Mouse (Mus musculus) thymus, postnatal 10 days (tissue): ENCODE data around the gene Tnks1bp1.

Experiments
- DNase-seq, 2 experiments: peaks; one replicate each; pipeline ENCODE4 v3.0.0; 2021; ENCODE audit warnings: low spot score in 2 of 2

Tnks1bp1 gene

DNA sequence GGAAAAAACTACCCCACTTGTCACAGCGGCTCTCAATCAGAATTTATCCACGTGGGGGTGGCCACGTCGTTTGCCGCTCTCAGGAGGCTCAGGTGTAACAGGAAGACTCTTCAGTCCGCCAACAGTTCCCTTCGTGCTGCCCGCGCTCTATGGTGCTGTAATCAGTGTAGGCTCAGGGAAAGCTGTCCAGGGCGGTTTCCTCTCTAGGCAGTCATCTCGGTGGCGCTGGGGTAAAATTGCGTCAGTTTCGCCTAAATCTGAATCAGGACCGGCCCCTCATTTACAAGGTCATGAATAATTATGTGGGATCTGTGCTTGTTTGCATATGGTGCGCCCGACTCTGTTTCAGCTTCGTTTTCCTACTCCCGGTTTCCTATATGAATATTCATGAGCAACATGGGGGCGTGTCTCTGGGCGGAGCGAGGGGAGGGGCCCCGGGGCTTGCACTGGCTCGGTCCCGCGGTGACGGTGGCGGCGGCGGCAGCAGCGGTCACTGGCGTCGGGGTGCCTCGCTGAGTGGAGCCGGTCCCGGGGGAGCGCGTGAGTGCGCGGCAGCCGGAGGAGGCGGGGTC is at the start of gene Tnks1bp1:
Gene Tnks1bp1, plus strand, starts transcription at position 427 of the 572 bp plus-strand sequence.
- DNase-seq = peak; percentile 91 to 92

DNA sequence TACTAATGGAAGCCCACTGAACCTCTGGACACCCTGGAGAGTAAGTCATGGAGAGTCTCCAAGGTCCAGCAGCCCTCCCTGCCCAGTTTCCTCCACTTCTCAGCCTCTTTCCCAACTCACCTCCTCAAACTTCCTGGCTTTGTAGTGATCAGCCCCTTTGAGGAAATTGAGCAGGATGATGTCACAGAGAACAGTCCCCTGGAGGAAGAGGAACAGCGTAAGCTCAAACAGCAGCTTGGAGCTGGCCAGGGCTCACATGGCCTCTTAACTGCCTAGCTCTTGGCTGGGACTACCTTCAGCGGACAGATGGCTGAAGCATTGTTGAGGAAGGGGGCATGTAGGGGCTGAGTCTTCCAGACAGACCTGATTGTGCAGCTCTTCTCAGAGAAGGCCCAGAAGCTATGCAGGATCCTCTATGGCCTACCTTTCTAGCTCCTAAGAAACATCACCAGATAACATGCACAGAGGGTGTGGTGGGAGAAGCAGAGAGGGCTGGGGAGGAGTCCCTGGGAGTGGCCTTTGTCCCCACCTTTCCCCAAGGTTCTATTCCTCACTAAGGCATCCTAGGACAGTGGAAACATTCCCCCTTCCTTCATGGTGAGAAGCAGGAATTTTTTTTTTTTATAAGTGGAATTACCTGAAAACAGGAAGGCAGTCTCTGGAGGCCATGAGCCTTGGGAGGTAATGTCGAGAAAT is 48.2 kb upstream of the Tnks1bp1 start:
- DNase-seq = no peak

DNA sequence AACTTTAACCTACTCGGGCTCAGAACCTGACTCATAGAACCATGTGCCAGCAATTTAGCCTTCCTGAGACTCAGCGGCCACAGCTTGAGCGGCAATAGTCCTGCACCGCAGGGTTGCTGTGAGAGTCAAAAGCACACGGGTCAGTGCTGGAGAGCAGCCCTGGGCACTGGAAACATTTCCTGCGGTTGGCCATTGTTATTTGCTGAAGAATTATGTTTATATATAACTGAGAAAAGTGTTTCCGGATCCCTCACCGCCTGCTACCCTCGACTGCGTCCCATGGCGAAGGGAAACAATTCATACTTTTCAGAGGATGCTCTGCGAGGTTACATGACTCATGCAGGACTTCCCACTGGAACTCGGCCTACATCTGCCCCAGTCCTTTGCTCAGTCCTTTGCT is 46.3 kb upstream of the Tnks1bp1 start:
- no peak for DNase-seq

DNA sequence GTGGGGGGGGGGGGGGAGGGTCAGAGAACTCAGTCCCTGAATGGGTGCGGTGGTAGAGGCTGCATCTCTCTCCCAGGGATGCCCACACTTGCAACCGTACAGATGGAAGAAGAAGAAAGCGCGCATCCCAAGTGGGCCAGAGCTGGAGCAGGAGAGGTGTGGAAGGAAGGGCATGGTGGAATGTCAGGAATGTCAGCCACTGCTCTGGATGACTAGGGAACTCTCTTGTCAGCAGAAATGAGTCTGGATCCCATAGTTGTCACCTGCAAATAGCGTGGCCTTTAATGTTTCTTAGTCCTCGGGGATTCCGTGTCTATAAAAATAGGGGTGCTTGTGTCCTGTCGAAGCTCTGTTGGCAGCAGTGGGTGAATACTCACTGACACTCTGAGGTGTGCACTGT is 45.2 kb upstream of the Tnks1bp1 start:
- DNase-seq = no peak

DNA sequence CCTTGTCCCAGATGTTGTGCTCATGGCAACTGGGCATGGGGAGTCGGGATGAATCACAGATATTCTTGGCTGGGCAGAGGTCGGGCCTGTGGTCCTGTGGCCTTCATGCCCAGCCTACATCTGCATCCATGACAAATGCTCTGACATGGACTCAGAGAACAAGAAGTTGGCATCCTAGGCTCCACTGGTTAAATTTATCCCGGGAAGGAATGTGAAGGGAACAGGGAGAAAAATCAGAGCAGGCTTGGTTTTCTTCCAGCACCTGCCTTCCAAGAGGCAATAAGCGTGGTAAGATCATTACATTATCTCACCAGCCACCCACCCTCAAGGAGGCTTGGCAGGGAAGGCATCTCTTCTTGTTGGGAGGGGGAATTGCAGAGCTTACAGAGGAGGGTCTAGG is 43.5 kb upstream of the Tnks1bp1 start:
- DNase-seq = no peak

DNA sequence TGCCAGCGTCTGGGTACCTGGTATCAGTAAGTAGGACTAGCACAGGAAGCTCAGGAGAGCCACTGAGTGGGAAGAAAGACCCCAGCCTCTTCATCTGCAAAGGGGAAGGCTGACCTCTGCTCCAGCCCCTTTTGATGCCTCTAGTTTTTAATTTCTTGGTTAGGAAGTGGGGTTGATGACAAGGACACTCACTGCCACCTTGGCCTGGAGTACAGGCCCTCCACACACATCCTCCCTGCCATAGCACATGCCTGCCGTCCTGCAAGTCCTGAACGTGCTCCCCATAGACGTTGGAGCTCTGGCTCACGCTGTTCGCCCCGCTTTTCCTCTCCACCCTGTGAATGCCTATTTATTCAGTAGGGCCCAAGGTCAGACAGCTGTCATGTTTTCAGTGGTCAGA is 41.2 kb upstream of the Tnks1bp1 start:
- DNase-seq = no peak

DNA sequence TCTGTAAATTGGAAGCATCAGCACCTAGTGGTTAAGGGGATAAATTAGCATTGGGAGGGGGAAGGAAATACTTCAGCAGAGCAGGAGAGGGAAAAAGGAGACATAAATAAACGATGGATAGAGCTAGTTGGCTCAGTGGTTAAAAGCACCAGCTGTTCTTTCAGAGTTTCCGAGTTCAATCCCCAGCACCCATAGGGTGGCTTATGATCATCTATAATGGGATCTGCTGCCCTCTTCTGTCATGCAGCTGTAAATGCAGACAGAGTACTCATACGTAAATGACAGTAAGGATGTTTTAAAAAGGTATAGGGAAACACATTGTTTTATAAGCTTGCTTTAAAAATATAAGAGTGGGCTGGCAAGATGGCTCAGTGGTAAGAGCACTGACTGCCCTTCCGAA is 40.1 kb upstream of the Tnks1bp1 start:
- peak in 1 of 2 experiments; percentile 32 for DNase-seq

DNA sequence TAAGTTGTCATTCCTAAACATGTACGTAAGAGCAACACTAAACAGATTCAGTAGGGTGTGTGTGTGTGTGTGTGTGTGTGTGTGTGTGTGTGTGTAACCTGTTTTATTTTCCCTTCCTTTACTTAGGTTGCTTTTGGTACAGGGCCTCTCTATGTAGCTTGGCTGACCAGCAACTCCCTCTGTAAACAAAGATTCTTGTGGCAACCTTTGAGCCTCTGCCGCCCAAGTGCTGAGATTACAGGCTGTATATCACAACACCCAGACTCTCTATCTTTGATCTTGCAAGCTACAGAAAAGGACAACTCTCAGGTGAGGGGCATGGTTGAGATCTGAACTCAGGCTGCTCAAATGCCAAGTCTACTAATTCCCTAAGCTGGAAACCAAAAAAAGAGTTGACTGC is 38.6 kb upstream of the Tnks1bp1 start:
- no peak for DNase-seq

DNA sequence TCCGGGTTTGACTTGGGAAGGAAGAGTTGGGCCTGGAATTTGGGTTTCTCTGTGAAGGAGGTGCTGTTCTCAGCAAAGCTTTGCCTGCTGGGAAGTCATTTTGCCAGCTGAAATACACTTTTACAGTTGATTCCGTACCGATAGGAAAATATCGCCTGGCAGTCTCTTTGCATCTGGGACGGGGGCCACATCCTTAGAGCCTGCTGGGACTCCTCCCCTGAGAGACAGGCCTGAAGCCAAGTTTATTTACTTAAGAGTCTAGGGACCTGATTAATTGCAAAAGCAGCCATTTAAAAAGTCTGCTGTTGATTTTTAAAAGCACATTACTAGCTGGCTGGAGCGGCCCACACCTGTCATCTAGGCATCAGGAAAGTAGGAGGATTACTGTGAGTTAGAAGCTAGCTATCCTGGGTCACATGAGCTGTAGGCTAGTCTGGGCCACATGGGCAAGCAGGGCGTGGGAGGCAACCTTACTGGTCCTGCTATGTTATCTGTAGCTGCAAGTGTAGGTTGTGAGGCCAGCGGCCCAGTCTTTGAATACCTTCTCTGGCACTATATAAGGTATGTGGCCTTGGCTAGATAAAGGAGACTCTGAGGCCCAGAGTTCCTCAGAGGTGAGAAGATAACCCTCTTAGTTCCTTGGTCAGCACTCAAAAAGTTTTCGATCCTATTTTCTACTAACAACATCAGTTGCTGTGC is 35.8 kb upstream of the Tnks1bp1 start:
- no peak for DNase-seq

DNA sequence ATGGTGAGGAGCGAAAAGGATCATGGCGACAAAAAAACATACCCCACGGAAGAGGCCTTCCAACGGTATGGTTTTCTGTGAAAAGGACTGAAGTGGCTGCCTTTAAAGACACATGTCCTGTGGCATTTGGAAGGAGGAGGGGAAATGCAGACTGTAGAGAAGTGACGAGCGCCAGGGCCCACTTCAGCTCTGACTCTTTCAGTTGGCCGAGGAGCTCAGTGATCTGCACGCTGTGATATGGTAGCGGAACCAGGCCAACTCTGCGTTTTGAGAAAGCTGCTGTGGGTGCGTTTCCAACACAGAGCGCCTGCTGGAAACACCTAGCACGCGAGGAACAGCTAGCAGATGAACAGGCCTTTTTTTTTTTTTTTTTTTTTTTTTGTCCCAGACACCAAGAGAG is 35.1 kb upstream of the Tnks1bp1 start:
- DNase-seq = no peak

DNA sequence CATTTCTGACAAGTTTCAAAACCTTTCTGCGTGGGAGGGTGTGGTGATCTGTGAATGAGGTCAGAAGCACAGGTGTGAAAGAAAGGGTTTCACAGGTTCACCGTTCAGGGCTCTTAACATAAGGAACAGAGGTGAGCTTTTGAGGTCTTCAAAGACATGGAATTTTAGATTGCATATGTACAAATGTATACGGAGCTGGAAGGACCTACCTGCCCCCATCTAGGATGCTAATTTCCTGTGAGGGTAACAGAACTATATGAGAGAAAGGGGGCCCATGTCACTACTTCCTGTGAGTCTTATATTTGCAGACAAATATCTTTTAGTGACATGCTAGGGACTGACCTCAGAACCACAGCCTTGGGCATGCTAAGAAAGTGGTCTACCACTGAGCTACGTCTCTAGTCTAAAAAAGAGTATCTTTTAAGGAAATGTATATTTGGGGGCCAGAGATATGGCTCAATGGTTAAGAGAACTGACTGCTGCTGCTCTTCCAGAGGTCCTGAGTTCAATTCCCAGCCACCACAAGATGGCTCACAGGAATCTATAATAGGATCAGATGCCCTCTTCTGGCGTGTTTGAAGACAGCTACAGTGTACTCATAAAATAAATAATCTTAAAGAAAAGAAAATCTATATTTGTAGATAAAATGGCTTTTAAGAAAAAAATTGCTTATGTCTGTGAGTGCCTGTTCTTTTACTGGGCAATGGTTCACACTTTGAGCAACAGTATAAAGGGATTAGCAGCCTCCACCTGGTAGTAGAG is 33.8 kb upstream of the Tnks1bp1 start:
- DNase-seq = no peak

GRCm38 (mm10) chr2:85014588-85014982 is 33.2 kb upstream of the Tnks1bp1 start:
- no peak for DNase-seq

- no peak for DNase-seq
These were observed 25.8 kb upstream of the Tnks1bp1 start for GRCm38 (mm10) chr2:85022043-85022442.

DNA sequence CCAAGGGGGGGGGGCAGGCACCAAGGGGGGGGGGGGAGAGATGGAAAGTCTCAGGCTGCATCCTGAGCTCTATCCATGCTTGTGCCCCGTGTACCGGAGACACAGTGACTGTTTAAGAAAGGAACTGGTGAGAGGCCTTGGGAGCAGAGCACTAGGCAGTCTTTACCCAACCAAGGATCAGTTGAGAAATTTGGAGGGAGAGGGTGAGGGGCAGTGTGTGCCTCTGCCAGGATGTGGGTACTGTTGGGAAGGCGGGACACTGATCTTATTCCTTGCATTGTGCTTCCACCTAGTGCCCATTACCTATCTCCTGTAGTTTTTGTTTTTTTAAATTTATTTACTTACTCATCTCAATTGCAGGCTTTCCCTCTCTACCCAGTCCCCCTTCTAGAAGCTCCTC is 21.6 kb upstream of the Tnks1bp1 start:
- no peak for DNase-seq

DNA sequence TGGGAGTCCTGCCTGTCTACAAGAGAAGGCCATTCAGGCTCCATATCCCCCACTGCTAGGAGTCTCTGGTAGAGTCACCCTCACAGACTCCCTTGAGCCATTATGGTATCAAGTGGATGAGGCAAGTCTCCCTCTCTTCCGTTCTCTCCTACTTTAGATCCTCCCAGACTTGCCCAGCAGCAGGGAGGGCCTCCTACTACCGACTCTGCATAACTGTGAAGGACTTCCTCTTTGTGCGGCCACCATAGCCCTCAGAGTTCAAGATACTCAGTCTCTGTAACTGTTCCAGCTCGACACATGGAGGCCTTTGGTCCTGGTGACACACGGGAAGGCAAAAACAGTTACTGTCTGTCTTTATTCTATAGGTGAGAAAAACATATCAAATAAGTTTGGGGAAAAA is 20.5 kb upstream of the Tnks1bp1 start:
- no peak for DNase-seq

DNA sequence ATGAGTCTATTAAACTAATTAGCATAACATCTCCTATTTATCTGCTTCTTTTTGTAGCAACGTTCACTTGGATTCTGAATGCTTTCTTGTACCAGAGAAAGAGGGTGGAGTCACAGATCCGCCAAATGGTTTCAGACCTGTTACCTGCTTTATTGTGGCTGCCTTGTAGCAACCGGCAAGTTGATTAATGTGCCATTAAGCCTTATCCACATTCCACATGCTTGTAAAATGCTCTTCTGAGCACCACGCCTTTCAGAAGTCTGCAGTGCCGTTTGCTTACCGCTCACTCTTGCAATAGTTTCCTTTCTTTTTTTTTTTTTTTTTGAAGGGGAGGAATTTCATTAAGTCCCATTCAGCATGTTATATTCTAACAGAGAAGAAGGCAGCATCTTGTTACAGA is 17.9 kb upstream of the Tnks1bp1 start:
- no peak for DNase-seq

DNA sequence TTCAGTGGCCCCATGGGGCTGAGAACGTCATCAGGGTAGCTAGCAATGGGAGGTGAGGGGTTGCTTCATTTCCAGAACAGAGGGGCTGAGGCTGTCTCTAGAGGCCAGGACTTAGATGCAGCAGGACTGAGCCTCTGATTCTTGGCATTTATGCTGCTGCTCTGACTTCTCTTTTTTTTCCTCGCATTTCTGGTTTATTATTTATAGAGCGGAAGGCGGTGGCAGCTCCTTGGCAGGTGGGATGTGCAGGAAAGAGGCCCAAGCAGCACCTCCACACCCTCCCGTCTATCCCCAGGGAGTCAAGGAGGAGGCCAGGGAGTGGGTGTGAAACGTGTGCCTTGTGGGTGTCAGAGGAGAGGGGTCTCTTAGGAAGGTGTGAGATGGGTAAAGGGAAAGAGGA is 16.8 kb upstream of the Tnks1bp1 start:
- no peak for DNase-seq

DNA sequence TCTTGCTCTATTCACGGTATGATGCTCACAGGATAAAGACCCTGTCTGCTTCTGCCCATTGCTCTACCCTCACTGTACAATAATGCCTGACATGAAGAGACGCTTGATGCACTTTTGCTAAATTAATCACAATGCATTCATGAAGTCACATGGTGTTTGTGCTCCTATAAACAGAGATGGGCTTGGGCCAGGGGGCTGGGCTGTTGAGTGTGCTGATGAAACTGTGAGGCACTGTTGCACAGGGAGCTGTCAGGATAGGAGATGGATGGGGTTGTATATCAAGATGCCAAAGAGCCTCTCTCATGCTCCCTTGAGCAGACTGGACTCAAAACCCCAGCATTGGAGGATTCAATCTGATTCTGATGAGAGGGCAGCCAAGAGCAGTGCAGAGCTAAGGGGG is 14.7 kb upstream of the Tnks1bp1 start:
- DNase-seq = no peak

DNA sequence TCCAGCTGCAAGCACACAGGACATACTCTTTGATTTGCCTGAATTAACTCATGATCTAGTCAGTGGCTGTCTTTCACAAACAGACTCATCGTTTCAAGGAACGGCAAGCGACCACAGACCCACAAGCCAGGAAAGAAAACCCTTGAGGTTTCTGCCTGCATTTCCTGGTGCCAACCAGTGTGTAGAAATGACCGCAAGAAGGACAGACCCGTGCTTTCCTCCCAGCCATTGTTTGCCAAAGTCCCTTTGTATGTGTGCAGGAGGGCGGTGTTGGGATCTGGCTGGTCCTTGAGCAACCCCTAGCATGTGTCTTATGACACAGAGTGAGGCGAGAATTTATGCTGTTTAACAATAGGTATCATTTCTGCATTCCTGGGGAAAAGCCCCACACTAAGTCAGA is 13.7 kb upstream of the Tnks1bp1 start:
- no peak for DNase-seq

- DNase-seq = no peak
These were observed 11.2 kb upstream of the Tnks1bp1 start for GRCm38 (mm10) chr2:85036507-85037046.

DNA sequence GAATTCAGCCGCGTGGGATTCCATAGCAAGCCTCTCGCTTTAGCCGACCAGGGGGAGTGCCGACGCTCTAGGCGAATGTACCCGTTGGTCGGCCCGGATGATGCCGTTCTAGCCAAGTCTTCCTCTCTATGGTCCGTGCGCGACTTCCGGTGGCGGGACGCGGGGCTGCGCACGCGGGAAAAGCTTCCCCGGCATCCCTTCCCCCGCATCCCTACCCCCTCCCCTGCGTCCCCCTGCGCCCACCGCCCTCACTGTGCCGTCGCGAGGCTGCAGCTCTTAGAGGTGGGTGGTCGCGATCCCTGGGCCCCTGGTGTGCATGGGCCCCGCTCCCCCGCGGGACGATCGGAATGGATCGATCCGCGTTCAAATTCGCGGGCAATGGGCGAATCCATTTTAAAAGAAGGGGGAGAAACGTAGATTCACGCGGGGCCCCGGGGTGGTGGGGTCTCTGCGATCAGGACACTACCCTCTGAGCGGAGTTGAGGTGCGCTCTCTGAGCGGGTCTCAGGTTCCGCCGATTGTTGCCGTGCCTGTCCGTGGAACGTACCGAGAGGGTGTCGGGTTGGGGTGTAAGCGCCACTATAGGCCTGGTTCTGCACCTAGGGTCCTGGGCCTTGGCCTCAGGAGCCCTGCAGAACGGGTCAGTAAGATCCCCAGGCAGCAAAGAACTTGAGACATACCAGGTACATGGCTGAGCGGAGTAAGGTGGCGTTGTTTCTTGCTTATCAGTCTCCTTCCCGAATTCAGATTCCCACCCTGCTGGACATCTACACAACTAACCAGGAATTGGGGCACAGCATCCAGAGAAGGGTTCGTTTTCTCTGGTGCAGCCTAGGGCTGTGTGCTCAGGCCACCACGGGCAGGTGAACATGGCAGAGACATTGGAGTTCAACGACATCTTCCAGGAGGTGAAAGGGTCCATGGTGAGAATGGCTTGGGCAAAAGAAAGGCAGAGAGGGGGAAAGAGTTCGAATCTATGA is 10.5 kb upstream of the Tnks1bp1 start, which contains the start of the genes Ssrp1 and P2rx3:
Gene Ssrp1, plus strand, starts transcription at position 188 of the 980 bp plus-strand sequence.
Gene P2rx3, minus strand, starts transcription at position 416 of the 980 bp plus-strand sequence.
- peak; percentile 85 to 89 for DNase-seq
